Mouse (Mus musculus) forebrain, embryonic 14.5 days (tissue): ENCODE results near the gene Gm45140. TPM values are rescaled to one million over a fixed set of nuclear protein-coding genes. Genes with fewer than 3 reads are reported as not detected.

Experiments used
- ATAC-seq: fragments of 200-750 bp; cut with Nextera tagmentation; 2 replicates; pipeline ENCODE4 v1.8.0; 2017; ENCODE audit warnings: mild to moderate bottlenecking, moderate library complexity
- DNase-seq: peaks from one replicate; pipeline ENCODE4 v3.0.0-alpha.2; 2015; ENCODE audit warnings: low spot score
- H3K27ac ChIP-seq: fragments of 300-500 bp; sonication (generic); 2 replicates; pipeline ENCODE4 v1.5.1; 2014; ENCODE audit warnings: low read depth, mild to moderate bottlenecking, control low read depth, low read length, moderate library complexity
- H3K27me3 ChIP-seq: fragments of 300-500 bp; sonication (generic); replicated peaks from 2 replicates; pipeline ENCODE4 v1.6.1; 2014; ENCODE audit warnings: low read length, control low read depth, mixed read lengths; ENCODE audit not compliant: control insufficient read depth, insufficient read depth
- H3K36me3 ChIP-seq: fragments of 300-500 bp; sonication (generic); 2 replicates; pipeline ENCODE4 v1.6.1; 2014; ENCODE audit warnings: low read length, control low read depth; ENCODE audit not compliant: control insufficient read depth, insufficient read depth
- H3K4me1 ChIP-seq: fragments of 300-500 bp; sonication (generic); 2 replicates; pipeline ENCODE4 v1.6.1; 2014; ENCODE audit warnings: antibody characterized with exemption, low read length, control low read depth; ENCODE audit not compliant: control insufficient read depth, insufficient read depth
- H3K4me2 ChIP-seq: fragments of 300-500 bp; sonication (generic); 2 replicates; pipeline ENCODE4 v1.6.1; 2014; ENCODE audit warnings: mild to moderate bottlenecking, control low read depth, low read length
- H3K4me3 ChIP-seq: fragments of 300-500 bp; sonication (generic); 2 replicates; pipeline ENCODE4 v1.5.1; 2014; ENCODE audit warnings: low read depth, low read length, control low read depth
- H3K9ac ChIP-seq: fragments of 300-500 bp; sonication (generic); 2 replicates; pipeline ENCODE4 v1.6.1; 2014; ENCODE audit warnings: mild to moderate bottlenecking, low read length, control low read depth, moderate library complexity
- H3K9me3 ChIP-seq: fragments of 300-500 bp; sonication (generic); replicated peaks from 2 replicates; pipeline ENCODE4 v1.6.1; 2016; ENCODE audit warnings: low read length, control low read depth, mixed read lengths; ENCODE audit not compliant: control insufficient read depth
- WGBS: fragments of 180-500 bp; shearing (Covaris S2); extraction: QIAGEN DNeasy Blood & Tissue Kit; methylation state at CpG from one replicate; pipeline ENCODE4 v1.1.7; 2014; 5-methylcytosine and 5-hydroxymethylcytosine counted together
- polyA plus RNA-seq: library from polyadenylated mRNA; unstranded; fragments of >200 nt; fragmentation: Nextera tagmentation; extraction: Ambion mirVana; gene quantifications from 2 replicates; pipeline ENCODE4 v1.2.1, GENCODE M21; 2014

Gene Gm45140
- polyA plus RNA-seq, 1 experiment from 2014 or later, result 1.2 TPM

DNA sequence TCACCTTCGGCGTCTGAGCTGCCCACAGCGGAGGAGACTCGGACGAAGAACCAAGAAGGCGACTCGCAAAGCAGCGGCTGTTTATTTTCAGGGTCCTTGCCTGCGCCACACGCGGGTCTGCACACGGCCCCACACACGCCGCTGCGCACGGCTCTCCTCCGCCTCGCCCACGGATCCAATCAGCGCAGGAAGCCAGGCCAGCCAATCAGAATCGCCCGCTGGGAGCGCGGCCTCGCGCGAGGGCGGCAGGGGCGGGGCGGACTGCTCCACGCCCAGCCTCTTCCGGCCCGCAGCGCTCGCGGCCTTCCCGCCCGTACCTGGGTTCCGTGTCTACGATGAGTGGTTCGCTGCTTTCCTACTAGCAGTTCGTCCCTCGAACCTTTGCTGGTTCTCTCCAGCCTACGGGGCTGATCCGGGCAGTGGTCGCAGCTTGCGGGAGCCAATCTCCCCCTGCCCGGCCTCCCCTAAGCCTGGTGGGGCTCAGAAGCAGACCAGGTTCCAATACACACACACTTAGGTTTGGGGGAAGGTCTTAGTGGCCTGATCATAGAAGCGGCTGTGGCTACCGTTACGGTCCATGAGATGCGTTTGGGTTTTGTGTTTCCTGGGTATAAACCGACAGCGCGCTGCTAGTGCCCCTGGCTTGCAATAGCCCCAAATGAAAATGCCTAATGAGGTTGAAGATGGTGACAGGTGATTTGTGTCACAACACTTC lies 15.5 kb upstream of the Gm45140 start, which contains the start of gene Cnbp:
Cnbp (minus strand) TSS at position 207 of the 715 bp plus-strand sequence.
- Histone ChIP-seq H3K4me2 (peak within 1 kb of the TSS; percentile 66), H3K4me3 (peak within 1 kb of the TSS; percentile 100), H3K4me1 (peaks cover 12% of the 10 kb centered on the region), H3K27me3 (no peaks in the 10 kb centered on the region), H3K27ac (peak within 1 kb of the TSS; percentile 91), H3K36me3 (no peaks in the 10 kb centered on the region; the same call in 1 of the 2 replicates), H3K9me3 (no peaks in the 10 kb centered on the region), H3K9ac (peak within 1 kb of the TSS; percentile 97)
- DNase-seq, result peak; percentile 98
- peak; percentile 99 for ATAC-seq
- under 1% methylated on average over 54 of the region's 55 CpGs for WGBS

DNA sequence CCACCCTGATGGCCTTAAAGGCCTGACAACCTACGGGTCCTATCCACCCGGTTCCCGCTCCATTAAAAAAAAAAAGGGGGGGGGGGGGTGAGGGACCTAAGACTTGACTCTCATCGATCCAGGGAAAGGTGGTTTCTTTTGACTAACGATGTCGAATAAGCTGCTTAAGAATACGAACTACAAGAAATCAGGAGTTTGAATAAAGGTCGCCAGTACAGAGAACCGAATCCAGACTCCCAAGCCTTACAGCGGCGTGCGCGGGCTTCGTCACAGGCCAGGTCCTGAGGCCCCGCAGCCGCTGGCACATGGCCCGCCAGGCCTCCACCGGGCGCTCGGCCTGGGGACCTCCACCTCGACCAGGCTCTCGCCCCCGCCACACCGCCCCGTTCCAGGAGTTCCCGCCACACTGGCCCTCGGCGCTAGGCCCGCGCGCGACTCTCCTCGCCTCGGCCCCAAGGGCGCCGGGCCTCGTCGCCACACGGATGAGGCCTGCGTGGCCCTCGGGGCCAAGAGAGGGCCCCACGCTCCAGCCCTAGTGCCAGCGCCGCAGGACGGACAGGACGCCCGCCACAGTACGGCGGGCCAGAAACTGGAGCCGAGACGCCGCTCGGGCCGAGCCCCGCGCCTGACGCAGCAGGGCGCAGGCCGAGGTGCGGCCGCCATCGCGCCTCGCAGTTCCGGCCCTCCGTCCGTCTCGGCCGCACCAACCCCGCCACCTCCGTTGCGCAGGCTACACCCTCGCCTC lies 14.7 kb upstream of the Gm45140 start:
- DNase-seq, result peak; percentile 41
- Histone ChIP-seq H3K4me1 (peaks cover 12% of the 10 kb centered on the region), H3K4me3 (peak overlapping the region; percentile 100), H3K9ac (peak overlapping the region; percentile 97), H3K36me3 (peaks cover 3% of the 10 kb centered on the region), H3K9me3 (no peaks in the 10 kb centered on the region), H3K4me2 (peak overlapping the region; percentile 66), H3K27me3 (no peaks in the 10 kb centered on the region), H3K27ac (peak overlapping the region; percentile 91)
- ATAC-seq, result peak; percentile 64
- under 1% methylated on average over 73 of the region's 73 CpGs for WGBS

- DNase-seq (no peak), ATAC-seq (no peak)
- Histone ChIP-seq H3K9me3 (no peaks in the 10 kb centered on the region), H3K27me3 (no peaks in the 10 kb centered on the region), H3K4me1 (peaks cover 12% of the 10 kb centered on the region), H3K36me3 (peaks cover 9% of the 10 kb centered on the region), H3K4me2 (peak overlapping the region; percentile 66), H3K27ac (no peak overlapping the region), H3K9ac (peak overlapping the region; percentile 97), H3K4me3 (peak overlapping the region; percentile 100)
- under 1% methylated on average over 8 of the region's 8 CpGs for WGBS
These were observed 14.2 kb upstream of the Gm45140 start for GRCm38 (mm10) chr6:87849780-87850154.

DNA sequence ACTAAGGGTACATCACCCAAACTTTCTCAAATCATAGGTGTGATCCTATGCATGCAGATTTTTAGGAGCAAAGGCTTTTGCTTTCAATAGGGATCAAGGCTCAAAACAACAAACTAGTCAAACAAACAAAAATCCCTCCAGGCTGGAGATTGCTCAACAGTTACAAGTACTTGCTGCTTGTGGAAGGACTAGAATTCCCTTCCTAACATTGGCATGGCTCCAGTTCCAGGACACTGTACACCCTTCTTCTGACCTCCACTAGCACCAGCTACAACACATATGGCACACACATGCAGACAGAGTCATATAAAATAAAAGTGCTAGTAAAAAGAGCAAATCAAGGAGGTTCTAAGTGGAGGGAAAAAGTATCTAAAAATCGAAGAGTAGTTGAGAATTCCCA lies 11.2 kb upstream of the Gm45140 start:
- WGBS, result 85% methylated on average over 1 of the region's 1 CpGs
- H3K9me3 ChIP-seq, result no peaks in the 10 kb centered on the region
- H3K27me3 ChIP-seq, result no peaks in the 10 kb centered on the region
- H3K4me1 ChIP-seq, result peaks cover 12% of the 10 kb centered on the region
- DNase-seq (no peak), ATAC-seq (no peak)
- peaks cover 36% of the 10 kb centered on the region for H3K36me3 ChIP-seq
- 0 out of 2 replicates have a peak overlapping the region, but pooled peaks have one; percentile 25 for H3K9ac ChIP-seq
- H3K4me3 ChIP-seq, result no peak overlapping the region
- no peak overlapping the region for H3K4me2 ChIP-seq
- no peak overlapping the region for H3K27ac ChIP-seq

GRCm38 (mm10) chr6:87845031-87845695 lies 9.6 kb upstream of the Gm45140 start:
- H3K4me1 ChIP-seq, result peaks cover 9% of the 10 kb centered on the region
- no peak overlapping the region for H3K27ac ChIP-seq
- DNase-seq, result no peak
- H3K27me3 ChIP-seq, result no peaks in the 10 kb centered on the region
- H3K9ac ChIP-seq, result no peak overlapping the region
- peaks cover 45% of the 10 kb centered on the region for H3K36me3 ChIP-seq
- no peak overlapping the region for H3K4me2 ChIP-seq
- H3K4me3 ChIP-seq, result no peak overlapping the region
- no peaks in the 10 kb centered on the region for H3K9me3 ChIP-seq
- ATAC-seq, result no peak
- 94% methylated on average over 13 of the region's 13 CpGs for WGBS

DNA sequence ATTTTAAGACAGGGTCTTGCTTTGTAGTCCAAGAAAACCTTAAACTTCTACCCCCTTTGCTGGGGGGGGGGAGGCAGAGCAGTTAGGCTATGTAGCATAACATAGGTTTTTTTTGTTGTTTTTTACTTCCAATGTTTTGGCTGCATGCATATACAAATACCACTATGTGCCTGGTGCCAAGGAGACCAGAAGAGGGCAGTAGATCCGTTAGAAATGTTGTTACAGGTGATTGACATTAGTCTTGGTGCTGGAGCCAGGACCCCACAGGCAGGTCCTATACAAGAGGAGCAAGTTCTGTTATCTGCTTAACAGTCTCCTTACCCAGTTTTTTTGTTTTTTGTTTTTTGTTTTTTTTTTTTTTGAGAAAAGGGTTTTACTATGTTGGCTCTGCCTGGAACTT lies 6.7 kb upstream of the Gm45140 start:
- no peaks in the 10 kb centered on the region for H3K9me3 ChIP-seq
- no peak overlapping the region for H3K4me2 ChIP-seq
- H3K4me1 ChIP-seq, result peaks cover 4% of the 10 kb centered on the region; the same call in 1 of the 2 replicates
- 35% methylated on average over 1 of the region's 1 CpGs for WGBS
- H3K36me3 ChIP-seq, result peaks cover 45% of the 10 kb centered on the region
- ATAC-seq, result no peak
- no peak overlapping the region for H3K27ac ChIP-seq
- no peaks in the 10 kb centered on the region for H3K27me3 ChIP-seq
- H3K9ac ChIP-seq, result no peak overlapping the region
- no peak for DNase-seq
- no peak overlapping the region for H3K4me3 ChIP-seq

- peaks cover 45% of the 10 kb centered on the region for H3K36me3 ChIP-seq
- 86% methylated on average over 8 of the region's 8 CpGs for WGBS
- DNase-seq, result no peak
These were observed 6.0 kb upstream of the Gm45140 start for GRCm38 (mm10) chr6:87841635-87842034.

DNA sequence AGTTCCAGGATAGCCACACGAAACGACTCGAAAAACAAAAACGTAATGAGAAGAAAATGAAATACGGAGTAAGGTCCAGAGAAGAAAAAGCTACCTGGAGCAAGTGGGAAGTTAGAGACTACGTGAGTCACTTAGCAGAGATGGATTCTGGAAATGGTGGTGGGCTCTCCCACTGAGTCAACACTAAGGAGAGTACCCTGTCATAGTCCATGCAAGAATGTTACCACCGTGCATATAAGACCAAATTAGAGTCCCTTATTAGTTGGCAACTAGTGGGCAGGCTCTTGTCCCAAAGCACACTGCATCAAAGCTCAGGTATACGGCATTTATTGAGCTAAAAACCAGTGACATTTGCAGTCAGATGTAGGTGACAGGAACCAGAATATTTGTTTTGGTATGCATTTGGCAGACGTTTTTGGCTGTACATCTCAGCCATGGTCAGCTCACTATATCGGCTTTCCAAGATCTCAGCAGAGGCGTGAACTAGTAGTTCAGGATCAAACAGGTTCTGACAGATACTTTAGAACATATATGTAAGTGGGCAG lies 4.3 kb upstream of the Gm45140 start:
- Histone ChIP-seq H3K9ac (no peak overlapping the region), H3K9me3 (no peaks in the 10 kb centered on the region), H3K4me1 (peaks cover 6% of the 10 kb centered on the region; the same call in 1 of the 2 replicates), H3K36me3 (peaks cover 46% of the 10 kb centered on the region), H3K4me3 (no peak overlapping the region), H3K4me2 (no peak overlapping the region), H3K27me3 (no peaks in the 10 kb centered on the region), H3K27ac (no peak overlapping the region)
- ATAC-seq (no peak), DNase-seq (no peak)
- 72% methylated on average over 11 of the region's 11 CpGs for WGBS

More at GRCm38 (mm10) chr6:87841635-87842034, 6.0 kb upstream of the Gm45140 start:
- no peaks in the 10 kb centered on the region for H3K27me3 ChIP-seq
- H3K4me1 ChIP-seq, result peaks cover 6% of the 10 kb centered on the region; the same call in 1 of the 2 replicates
- H3K9ac ChIP-seq, result no peak overlapping the region
- no peak overlapping the region for H3K4me3 ChIP-seq
- H3K4me2 ChIP-seq, result no peak overlapping the region
- H3K9me3 ChIP-seq, result no peaks in the 10 kb centered on the region
- no peak overlapping the region for H3K27ac ChIP-seq
- ATAC-seq, result no peak
